ENCODE assay signal across 7 mouse cellular contexts in genomic region chr5:73431581-73431980, GRCm38 (mm10). TPM values are rescaled to one million over a fixed set of nuclear protein-coding genes. Genes with fewer than 3 reads are reported as not detected.
DNase-seq lines count a peak whose midpoint lies in the region; ATAC-seq and TF ChIP-seq lines count a peak whose summit lies in the region.

No protein-coding gene starts in this region.

- peak; percentile 21 for DNase-seq in T-cell, adult 2 months (ENCODE audit: low spot score)
- DNase-seq in cerebellum, adult 8-10 months = peak; percentile 73
- DNase-seq in frontal cortex, postnatal 10 days (ENCODE audit: low spot score in 2 of 2) = peak; percentile 53 to 80
- peak; percentile 82 to 88 for DNase-seq in left cerebral cortex, adult 2 months (ENCODE audit: extremely low spot score in 1 of 2, low spot score in 2 of 2)
- DNase-seq in midbrain, embryonic 10.5 days (ENCODE audit: low spot score) = peak; percentile 70
- DNase-seq in spleen, adult 2 months (ENCODE audit: low read depth in 1 of 2, low spot score in 2 of 2) = peak in 1 of 2 experiments; percentile 18

- H3K9me3 ChIP-seq in hindbrain, embryonic 16.5 days (ENCODE audit: control insufficient read depth, low read length) = no peaks in the 10 kb centered on the region
- H3K9me3 ChIP-seq in midbrain, embryonic 10.5 days (replicated peaks) = no peaks in the 10 kb centered on the region

- no peaks in the 10 kb centered on the region for H3K4me1 ChIP-seq in hindbrain, embryonic 16.5 days (ENCODE audit: control insufficient read depth, insufficient read depth, low read depth, low read length)
- H3K4me1 ChIP-seq in midbrain, embryonic 10.5 days = peaks cover 4% of the 10 kb centered on the region; the same call in 1 of the 2 replicates
- H3K4me1 ChIP-seq in spleen, adult 2 months (ENCODE audit: control insufficient read depth, insufficient read depth, insufficient read length) = no peaks in the 10 kb centered on the region

- ATAC-seq in hindbrain, embryonic 16.5 days = peak; percentile 91

- WGBS in hindbrain, embryonic 16.5 days = 9% methylated on average over 14 of the region's 14 CpGs
- 24% methylated on average over 14 of the region's 14 CpGs for WGBS in midbrain, embryonic 10.5 days
- 28% methylated on average over 14 of the region's 14 CpGs for WGBS in spleen, adult 2 months

- H3K36me3 ChIP-seq in hindbrain, embryonic 16.5 days (ENCODE audit: control insufficient read depth, insufficient read depth, low read length) = no peaks in the 10 kb centered on the region
- H3K36me3 ChIP-seq in midbrain, embryonic 10.5 days = no peaks in the 10 kb centered on the region
- no peaks in the 10 kb centered on the region for H3K36me3 ChIP-seq in spleen, adult 2 months (ENCODE audit: control insufficient read depth, insufficient read depth, low read length)

- no peak for TF ChIP-seq POLR2A in spleen, adult 2 months (IDR thresholded peaks at IDR 0.05; ENCODE audit: low read depth, low read length)

- no peaks in the 10 kb centered on the region for H3K27me3 ChIP-seq in hindbrain, embryonic 16.5 days (replicated peaks; ENCODE audit: control insufficient read depth, insufficient read depth, low read length)
- H3K27me3 ChIP-seq in midbrain, embryonic 10.5 days (ENCODE audit: low read depth, poor library complexity, severe bottlenecking) = peaks cover 9% of the 10 kb centered on the region; the same call in 1 of the 2 replicates
- H3K27me3 ChIP-seq in spleen, adult 2 months (ENCODE audit: control insufficient read depth, insufficient read depth, low read length) = no peaks in the 10 kb centered on the region

- H3K9ac ChIP-seq in hindbrain, embryonic 16.5 days (ENCODE audit: low read depth, low read length) = peak overlapping the region; percentile 42; the same call in 1 of the 2 replicates

- TF ChIP-seq CTCF in left cerebral cortex, adult 2 months (IDR thresholded peaks at IDR 0.05) = peak; percentile 88
- peak; percentile 48; the same call in 1 of the 2 replicates for TF ChIP-seq CTCF in spleen, adult 2 months (IDR thresholded peaks at IDR 0.05; ENCODE audit: extremely low read depth, insufficient read depth, insufficient read length, insufficient replicate concordance)

- H3K27ac ChIP-seq in hindbrain, embryonic 16.5 days (ENCODE audit: low read depth, low read length) = no peak overlapping the region
- H3K27ac ChIP-seq in left cerebral cortex, adult 2 months = no peak overlapping the region
- no peak overlapping the region for H3K27ac ChIP-seq in midbrain, embryonic 10.5 days (replicated peaks)
- no peak overlapping the region for H3K27ac ChIP-seq in spleen, adult 2 months (ENCODE audit: insufficient read depth, low read length)

- no peak overlapping the region for H3K4me3 ChIP-seq in hindbrain, embryonic 16.5 days (ENCODE audit: low read length)
- no peak overlapping the region for H3K4me3 ChIP-seq in left cerebral cortex, adult 2 months
- H3K4me3 ChIP-seq in midbrain, embryonic 10.5 days = no peak overlapping the region
- no peak overlapping the region for H3K4me3 ChIP-seq in spleen, adult 2 months (ENCODE audit: extremely low read depth, insufficient read depth, insufficient read length)

- peak overlapping the region; percentile 24 for H3K4me2 ChIP-seq in hindbrain, embryonic 16.5 days (ENCODE audit: low read length)

- intact Hi-C loops in left cerebral cortex, adult 2 months (cut with DNase I) = loop anchor here (1.0 to 5.0 kb wide), 4 partner anchors 107 to 1731 kb away; no protein-coding TSS in a partner anchor

RNA-seq across cellular contexts. Expression of gene Cwh43, which starts 25.7 kb away (rescaled TPM):
- polyA plus RNA-seq in hindbrain, embryonic 16.5 days (2015; fragmentation: Nextera tagmentation; extraction: Ambion mirVana) = 0.44 and 0.46 TPM in 2 replicates
- 1 to 10 TPM; 1.6 to 1.9 TPM for total RNA-seq in left cerebral cortex, adult 2 months (2021)
- polyA plus RNA-seq in midbrain, embryonic 10.5 days (2016; fragmentation: Nextera tagmentation; extraction: Ambion mirVana) = not detected in 2 replicates
- polyA plus RNA-seq in spleen, adult 2 months (2012; rRNA removed) = not detected in 2 replicates

RNA-seq across cellular contexts. Expression of gene Dcun1d4, which starts 49.2 kb away (rescaled TPM):
- 44.8 and 53.0 TPM in 2 replicates for polyA plus RNA-seq in hindbrain, embryonic 16.5 days (2015; fragmentation: Nextera tagmentation; extraction: Ambion mirVana)
- 100 to 1,000 TPM; 122 to 125 TPM for total RNA-seq in left cerebral cortex, adult 2 months (2021)
- polyA plus RNA-seq in midbrain, embryonic 10.5 days (2016; fragmentation: Nextera tagmentation; extraction: Ambion mirVana) = 46.0 and 54.9 TPM in 2 replicates
- polyA plus RNA-seq in spleen, adult 2 months (2012; rRNA removed) = 1.2 and 1.3 TPM in 2 replicates

Comparison
In these comparisons a context has a peak if more than half of its experiments do, and no peak if none do; other contexts are left out.
1. RNA of gene Dcun1d4, which starts 49.2 kb away (polyA plus RNA-seq): 46.0 to 54.9 TPM in midbrain, embryonic 10.5 days and 44.8 to 53.0 TPM in hindbrain, embryonic 16.5 days; 1.2 to 1.3 TPM in spleen, adult 2 months; every median in the first group is over 10 times any median in the second.